Mouse (Mus musculus): ENCODE data around the gene Espn. TPM values are rescaled to one million over a fixed set of nuclear protein-coding genes. Genes with fewer than 3 reads are reported as not detected.

Gene Espn
- polyA plus RNA-seq, 1 experiment from 2014 or later = 0.40 TPM

DNA sequence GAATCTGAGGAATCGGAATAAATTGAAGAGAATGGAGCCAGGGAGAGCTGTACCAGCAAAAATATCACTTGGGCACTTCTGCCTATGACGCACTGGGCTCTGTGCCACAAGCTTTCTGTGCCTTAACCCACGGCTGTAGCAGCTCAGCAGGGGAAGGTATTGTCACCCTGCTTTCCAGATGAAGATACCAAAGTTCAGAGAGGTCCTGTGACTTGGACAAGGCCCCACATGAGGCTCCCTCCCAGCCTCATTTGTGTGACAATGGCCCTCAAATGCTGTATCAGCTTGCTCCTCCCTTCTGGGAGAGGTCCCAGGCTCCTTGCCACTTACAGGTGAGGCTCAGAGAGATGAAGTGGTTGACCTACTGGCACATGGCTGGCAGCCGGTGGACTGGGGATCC, 64.0 kb downstream of the Espn start:
- ATAC-seq (ENCODE audit: low FRiP score) = no peak
- Histone ChIP-seq H3K4me2 (replicated peaks) (peak overlapping the region; percentile 73), H3K4me3 (replicated peaks; ENCODE audit: low read length) (no peak overlapping the region), H3K4me1 (replicated peaks; ENCODE audit: control insufficient read depth, insufficient read depth, low read length) (peaks cover 27% of the 10 kb centered on the region), H3K9ac (no peak overlapping the region), H3K27ac (0 out of 2 replicates have a peak overlapping the region, but pooled peaks have one; percentile 32), H3K9me3 (ENCODE audit: control insufficient read depth, low read length) (no peaks in the 10 kb centered on the region), H3K36me3 (replicated peaks; ENCODE audit: control insufficient read depth, insufficient read depth) (no peaks in the 10 kb centered on the region; the same call in 1 of the 2 replicates), H3K27me3 (ENCODE audit: control insufficient read depth, insufficient read depth, low read length) (no peaks in the 10 kb centered on the region)
- DNase-seq (ENCODE audit: low spot score) = no peak
- WGBS = 25% methylated on average over 4 of the region's 4 CpGs

DNA sequence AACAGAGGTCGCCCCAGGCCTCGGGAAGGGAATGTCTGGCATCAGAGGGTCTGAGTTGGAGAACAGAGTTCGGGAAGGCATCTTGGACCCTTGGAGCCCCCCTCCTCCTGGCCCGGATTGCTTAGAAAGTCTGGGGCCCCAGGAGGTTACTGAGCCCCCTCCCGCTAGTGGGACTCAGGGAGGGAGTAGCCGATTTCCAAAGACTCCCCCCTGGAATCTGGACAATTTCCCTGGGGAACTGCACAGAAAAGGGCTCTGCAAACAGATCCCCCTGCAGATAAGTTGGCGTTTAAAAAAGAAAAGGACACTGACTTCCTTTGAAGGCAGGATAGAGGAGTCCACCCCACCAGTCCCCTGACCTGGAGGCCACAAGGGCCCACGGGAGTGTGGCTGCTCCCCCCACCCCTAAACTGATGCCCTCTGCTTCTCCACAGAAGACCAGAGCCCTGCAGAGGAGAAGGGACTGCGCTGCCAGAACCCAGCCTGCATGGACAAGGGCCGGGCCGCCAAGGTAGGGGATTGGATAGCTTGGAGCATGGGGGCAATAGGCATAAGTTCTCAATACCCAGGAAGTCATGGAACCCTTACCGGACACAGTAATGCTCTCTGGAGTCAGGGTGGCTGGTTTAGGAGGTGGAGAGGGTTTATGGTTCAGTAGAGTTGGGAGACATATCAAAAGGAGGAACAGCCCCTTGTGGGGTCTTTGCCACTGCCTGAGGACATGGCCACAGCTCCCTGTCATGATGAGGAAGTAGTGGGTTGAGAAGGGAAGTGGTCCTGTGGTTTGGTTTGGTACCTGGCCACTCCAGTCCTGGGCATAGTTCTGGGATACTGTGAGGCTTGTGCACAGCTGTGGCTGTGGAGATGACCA, 64.7 kb downstream of the Espn start:
- no peak overlapping the region for H3K27ac ChIP-seq
- peak overlapping the region; percentile 73 for H3K4me2 ChIP-seq (replicated peaks)
- ATAC-seq (ENCODE audit: low FRiP score) = no peak
- DNase-seq (ENCODE audit: low spot score) = no peak
- H3K9ac ChIP-seq = peak overlapping the region; percentile 80
- no peaks in the 10 kb centered on the region; the same call in 1 of the 2 replicates for H3K36me3 ChIP-seq (replicated peaks; ENCODE audit: control insufficient read depth, insufficient read depth)
- H3K9me3 ChIP-seq (ENCODE audit: control insufficient read depth, low read length) = no peaks in the 10 kb centered on the region
- H3K27me3 ChIP-seq (ENCODE audit: control insufficient read depth, insufficient read depth, low read length) = no peaks in the 10 kb centered on the region
- peaks cover 20% of the 10 kb centered on the region for H3K4me1 ChIP-seq (replicated peaks; ENCODE audit: control insufficient read depth, insufficient read depth, low read length)
- peak overlapping the region; percentile 65 for H3K4me3 ChIP-seq (replicated peaks; ENCODE audit: low read length)
- WGBS = 5% methylated on average over 12 of the region's 12 CpGs

DNA sequence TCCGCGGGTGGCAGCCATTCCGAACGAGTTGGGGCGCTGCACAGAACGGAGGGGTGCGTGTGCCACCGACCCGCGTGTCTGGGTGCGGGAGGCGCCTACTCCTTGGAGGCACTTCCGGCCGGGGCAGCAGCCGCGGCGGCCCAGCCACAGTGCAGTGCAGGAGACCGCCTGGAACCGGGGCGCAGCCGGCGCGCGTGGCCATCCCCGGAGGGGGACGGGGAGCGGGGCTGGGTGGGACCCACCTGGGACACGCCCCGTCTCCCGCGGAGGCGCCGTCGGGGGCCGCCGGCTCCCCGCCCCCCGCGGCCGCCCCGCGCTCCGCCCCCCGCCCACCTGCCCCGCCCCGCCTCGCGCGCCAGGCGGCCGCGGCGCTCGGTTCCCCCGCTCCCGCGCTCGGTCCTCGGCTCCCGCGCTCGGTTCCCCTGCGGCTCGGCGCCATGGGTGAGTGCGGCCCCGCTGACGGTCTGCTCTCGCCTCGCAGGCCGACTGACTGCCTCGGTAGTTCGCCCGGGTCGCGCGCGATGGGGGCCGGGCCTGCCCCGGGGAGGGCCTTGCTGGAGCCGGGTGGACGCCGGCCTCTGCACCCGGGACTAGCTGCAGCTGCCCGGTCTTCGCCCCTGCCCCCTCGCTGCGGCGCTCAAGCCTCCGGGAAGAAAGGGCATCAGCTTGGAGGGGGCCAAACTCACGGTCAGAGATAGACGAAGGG, 65.5 kb downstream of the Espn start:
- no peaks in the 10 kb centered on the region for H3K9me3 ChIP-seq (ENCODE audit: control insufficient read depth, low read length)
- under 1% methylated on average over 70 of the region's 92 CpGs for WGBS
- H3K36me3 ChIP-seq (replicated peaks; ENCODE audit: control insufficient read depth, insufficient read depth) = no peaks in the 10 kb centered on the region; the same call in 1 of the 2 replicates
- H3K27ac ChIP-seq = no peak overlapping the region; the same call in 1 of the 2 replicates
- ATAC-seq (ENCODE audit: low FRiP score) = peak; percentile 75; the same call in 1 of the 2 replicates
- H3K27me3 ChIP-seq (ENCODE audit: control insufficient read depth, insufficient read depth, low read length) = no peaks in the 10 kb centered on the region
- H3K4me1 ChIP-seq (replicated peaks; ENCODE audit: control insufficient read depth, insufficient read depth, low read length) = peaks cover 20% of the 10 kb centered on the region
- peak overlapping the region; percentile 80 for H3K9ac ChIP-seq
- H3K4me2 ChIP-seq (replicated peaks) = peak overlapping the region; percentile 73
- peak overlapping the region; percentile 65 for H3K4me3 ChIP-seq (replicated peaks; ENCODE audit: low read length)
- no peak for DNase-seq (ENCODE audit: low spot score)

- H3K9ac ChIP-seq = no peak overlapping the region
- no peaks in the 10 kb centered on the region; the same call in 1 of the 2 replicates for H3K36me3 ChIP-seq (replicated peaks; ENCODE audit: control insufficient read depth, insufficient read depth)
- 91% methylated on average over 7 of the region's 7 CpGs for WGBS
- H3K4me1 ChIP-seq (replicated peaks; ENCODE audit: control insufficient read depth, insufficient read depth, low read length) = peaks cover 20% of the 10 kb centered on the region
- no peaks in the 10 kb centered on the region for H3K27me3 ChIP-seq (ENCODE audit: control insufficient read depth, insufficient read depth, low read length)
- ATAC-seq (ENCODE audit: low FRiP score) (no peak), DNase-seq (ENCODE audit: low spot score) (no peak)
- H3K9me3 ChIP-seq (ENCODE audit: control insufficient read depth, low read length) = no peaks in the 10 kb centered on the region
- no peak overlapping the region for H3K4me2 ChIP-seq (replicated peaks)
- H3K4me3 ChIP-seq (replicated peaks; ENCODE audit: low read length) = no peak overlapping the region
- no peak overlapping the region for H3K27ac ChIP-seq
Observed at GRCm38 (mm10) chr4:152084616-152085015, 67.6 kb downstream of the Espn start.

GRCm38 (mm10) chr4:152083611-152084220, 68.5 kb downstream of the Espn start:
- Histone ChIP-seq H3K4me3 (replicated peaks; ENCODE audit: low read length) (no peak overlapping the region), H3K27me3 (ENCODE audit: control insufficient read depth, insufficient read depth, low read length) (no peaks in the 10 kb centered on the region), H3K9ac (no peak overlapping the region), H3K4me1 (replicated peaks; ENCODE audit: control insufficient read depth, insufficient read depth, low read length) (peaks cover 18% of the 10 kb centered on the region), H3K4me2 (replicated peaks) (no peak overlapping the region), H3K36me3 (replicated peaks; ENCODE audit: control insufficient read depth, insufficient read depth) (no peaks in the 10 kb centered on the region), H3K9me3 (ENCODE audit: control insufficient read depth, low read length) (no peaks in the 10 kb centered on the region), H3K27ac (no peak overlapping the region)
- ATAC-seq (ENCODE audit: low FRiP score) (no peak), DNase-seq (ENCODE audit: low spot score) (no peak)
- WGBS = 73% methylated on average over 7 of the region's 7 CpGs

- DNase-seq (ENCODE audit: low spot score) = no peak
- Histone ChIP-seq H3K4me1 (replicated peaks; ENCODE audit: control insufficient read depth, insufficient read depth, low read length) (no peaks in the 10 kb centered on the region), H3K36me3 (replicated peaks; ENCODE audit: control insufficient read depth, insufficient read depth) (no peaks in the 10 kb centered on the region), H3K9me3 (ENCODE audit: control insufficient read depth, low read length) (no peaks in the 10 kb centered on the region), H3K27me3 (ENCODE audit: control insufficient read depth, insufficient read depth, low read length) (no peaks in the 10 kb centered on the region), H3K4me3 (replicated peaks; ENCODE audit: low read length) (no peak overlapping the region), H3K4me2 (replicated peaks) (no peak overlapping the region), H3K9ac (no peak overlapping the region), H3K27ac (no peak overlapping the region)
- no peak for ATAC-seq (ENCODE audit: low FRiP score)
- 66% methylated on average over 7 of the region's 7 CpGs for WGBS
Observed at GRCm38 (mm10) chr4:152079931-152080330, 72.2 kb downstream of the Espn start.

DNA sequence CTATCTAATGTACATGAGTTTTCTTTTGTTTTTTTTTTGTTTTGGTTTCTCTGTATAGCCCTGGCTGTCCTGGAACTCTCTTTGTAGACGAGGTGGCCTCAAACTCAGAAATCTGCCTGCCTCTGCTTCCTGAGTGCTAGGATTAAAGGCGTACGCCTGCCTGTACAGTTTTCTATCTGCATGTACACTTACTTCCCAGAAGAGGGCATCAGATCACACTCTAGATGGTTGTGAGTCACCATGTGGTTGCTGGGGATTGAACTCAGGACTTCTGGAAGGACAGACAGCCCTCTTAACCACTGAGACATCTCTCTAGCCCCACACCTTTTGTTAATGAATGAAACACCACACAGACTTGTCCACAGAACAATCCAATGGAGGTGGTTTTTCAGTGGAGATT, 72.9 kb downstream of the Espn start:
- no peaks in the 10 kb centered on the region for H3K4me1 ChIP-seq (replicated peaks; ENCODE audit: control insufficient read depth, insufficient read depth, low read length)
- ATAC-seq (ENCODE audit: low FRiP score) (no peak), DNase-seq (ENCODE audit: low spot score) (no peak)
- no peak overlapping the region for H3K27ac ChIP-seq
- H3K27me3 ChIP-seq (ENCODE audit: control insufficient read depth, insufficient read depth, low read length) = no peaks in the 10 kb centered on the region
- H3K9me3 ChIP-seq (ENCODE audit: control insufficient read depth, low read length) = no peaks in the 10 kb centered on the region
- H3K4me2 ChIP-seq (replicated peaks) = no peak overlapping the region
- H3K4me3 ChIP-seq (replicated peaks; ENCODE audit: low read length) = no peak overlapping the region
- WGBS = 91% methylated on average over 3 of the region's 3 CpGs
- no peak overlapping the region for H3K9ac ChIP-seq
- H3K36me3 ChIP-seq (replicated peaks; ENCODE audit: control insufficient read depth, insufficient read depth) = no peaks in the 10 kb centered on the region

DNA sequence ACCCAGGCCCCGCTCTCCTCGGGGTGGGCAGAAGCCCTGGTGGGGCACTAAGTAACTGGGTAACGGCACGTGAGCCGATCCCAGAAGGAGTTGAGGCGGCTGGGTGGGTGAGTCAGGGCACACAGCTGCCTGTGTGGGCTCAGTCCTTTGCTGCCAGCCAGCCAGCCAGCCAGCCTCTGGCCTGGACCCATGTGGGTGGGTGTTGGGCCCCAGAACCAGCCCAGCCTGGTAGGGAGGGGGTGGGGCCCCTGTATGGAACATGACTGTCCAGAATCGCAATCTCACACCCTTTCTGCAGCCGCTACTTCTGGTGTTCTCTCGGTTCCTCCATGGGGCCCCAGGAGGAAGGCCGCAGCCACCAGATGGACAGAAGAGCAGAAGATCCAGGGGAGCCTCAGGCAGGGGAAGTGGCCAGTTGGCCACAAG, 74.1 kb downstream of the Espn start:
- Histone ChIP-seq H3K9me3 (ENCODE audit: control insufficient read depth, low read length) (no peaks in the 10 kb centered on the region), H3K27me3 (ENCODE audit: control insufficient read depth, insufficient read depth, low read length) (no peaks in the 10 kb centered on the region), H3K4me1 (replicated peaks; ENCODE audit: control insufficient read depth, insufficient read depth, low read length) (no peaks in the 10 kb centered on the region), H3K36me3 (replicated peaks; ENCODE audit: control insufficient read depth, insufficient read depth) (no peaks in the 10 kb centered on the region), H3K4me3 (replicated peaks; ENCODE audit: low read length) (no peak overlapping the region), H3K9ac (no peak overlapping the region), H3K4me2 (replicated peaks) (no peak overlapping the region), H3K27ac (no peak overlapping the region)
- no peak for ATAC-seq (ENCODE audit: low FRiP score)
- DNase-seq (ENCODE audit: low spot score) = no peak
- WGBS = 90% methylated on average over 10 of the region's 10 CpGs

GRCm38 (mm10) chr4:152077191-152077590, 75.0 kb downstream of the Espn start:
- Histone ChIP-seq H3K9me3 (ENCODE audit: control insufficient read depth, low read length) (no peaks in the 10 kb centered on the region), H3K27ac (no peak overlapping the region), H3K4me2 (replicated peaks) (no peak overlapping the region), H3K27me3 (ENCODE audit: control insufficient read depth, insufficient read depth, low read length) (no peaks in the 10 kb centered on the region), H3K4me1 (replicated peaks; ENCODE audit: control insufficient read depth, insufficient read depth, low read length) (peaks cover 5% of the 10 kb centered on the region; the same call in 1 of the 2 replicates), H3K4me3 (replicated peaks; ENCODE audit: low read length) (no peak overlapping the region), H3K36me3 (replicated peaks; ENCODE audit: control insufficient read depth, insufficient read depth) (no peaks in the 10 kb centered on the region), H3K9ac (no peak overlapping the region)
- no peak for ATAC-seq (ENCODE audit: low FRiP score)
- WGBS = 88% methylated on average over 9 of the region's 9 CpGs
- no peak for DNase-seq (ENCODE audit: low spot score)
